Mouse (Mus musculus) left cerebral cortex, postnatal 4 days (tissue): Measurements from ENCODE around the gene Retsat. TPM values are rescaled to one million over a fixed set of nuclear protein-coding genes. Genes with fewer than 3 reads are reported as not detected.

ENCODE experiments used
- DNase-seq: peaks from one replicate; pipeline ENCODE4 v3.0.0-alpha.2; 2022
- intact Hi-C: fragments of 180-260 bp; cut with DNase I; formaldehyde crosslinking; loops from one replicate; pipeline ENCODE4 v1.15.1; 2025
- total RNA-seq, 2 experiments: library from RNA; stranded (reverse); gene quantifications; 2 replicates each; pipeline ENCODE4 v1.2.3; 2021

The Retsat gene
- total RNA-seq, 2 experiments from 2014 or later = 16.3 to 20.3 TPM

- intact Hi-C loops = no loop called here
- no peak for DNase-seq
These were observed 57.8 kb downstream of the Retsat start for GRCm38 (mm10) chr6:72656053-72656442.

- no peak for DNase-seq
- intact Hi-C loops = no loop called here
These were observed 59.7 kb downstream of the Retsat start for GRCm38 (mm10) chr6:72658006-72658405.

Other genes starting within 250 kb of the Retsat start
- 10 to 100 TPM; 28.5 to 32.2 TPM for gene Tmem150a, start 243.0 kb upstream of the Retsat start, total RNA-seq
- gene Rnf181, start 231.5 kb upstream of the Retsat start, total RNA-seq = 10 to 100 TPM; 56.5 to 57.0 TPM
- 1 to 10 TPM; 5.9 to 8.4 TPM for gene Vamp5, start 218.0 kb upstream of the Retsat start, total RNA-seq
- 1 to 10 TPM; 7.2 to 7.3 TPM for gene Vamp8, start 207.8 kb upstream of the Retsat start, total RNA-seq
- gene Ggcx, start 184.2 kb upstream of the Retsat start, total RNA-seq = 10 to 100 TPM; 18.6 to 21.1 TPM
- 100 to 1,000 TPM; 184 to 193 TPM for gene Mat2a, start 158.9 kb upstream of the Retsat start, total RNA-seq
- gene Sh2d6, start 76.8 kb upstream of the Retsat start, total RNA-seq = under 1 TPM; 0.36 to 0.68 TPM
- gene Capg, start 54.1 kb upstream of the Retsat start, total RNA-seq = 1 to 10 TPM; 2.1 to 3.4 TPM
- gene Elmod3, start 62 bp upstream of the Retsat start, total RNA-seq = 10 to 100 TPM; 11.9 to 12.1 TPM
- 10 to 100 TPM; 29.7 to 30.3 TPM for gene Tgoln1, start 18.5 kb downstream of the Retsat start, total RNA-seq
- gene Tcf7l1, start 190.8 kb downstream of the Retsat start, total RNA-seq = 1 to 10 TPM; 4.1 to 5.3 TPM